Mouse (Mus musculus): ENCODE data around the gene Arhgef39.

Gene Arhgef39

GRCm38 (mm10) chr4:43530581-43530980, 31.1 kb upstream of the Arhgef39 start:
- Histone ChIP-seq H3K9me3 (ENCODE audit: low read length) (no peaks in the 10 kb centered on the region), H3K27me3 (ENCODE audit: insufficient read depth, low read length) (peaks cover 3% of the 10 kb centered on the region), H3K4me3 (replicated peaks; ENCODE audit: low read length) (no peak overlapping the region), H3K36me3 (ENCODE audit: insufficient read depth, low read length) (peaks cover 47% of the 10 kb centered on the region), H3K4me1 (replicated peaks; ENCODE audit: low read depth, low read length) (peaks cover 27% of the 10 kb centered on the region)
- TF ChIP-seq CTCF (conservative IDR thresholded peaks at IDR 0.05; ENCODE audit: low read length) (peak; percentile 84), NANOG (IDR thresholded peaks at IDR 0.05; ENCODE audit: borderline replicate concordance, low read length) (no peak)

GRCm38 (mm10) chr4:43530081-43530501, 30.6 kb upstream of the Arhgef39 start:
- Histone ChIP-seq H3K4me3 (replicated peaks; ENCODE audit: low read length) (no peak overlapping the region), H3K4me1 (replicated peaks; ENCODE audit: low read depth, low read length) (peaks cover 22% of the 10 kb centered on the region), H3K9me3 (ENCODE audit: low read length) (no peaks in the 10 kb centered on the region), H3K27me3 (ENCODE audit: insufficient read depth, low read length) (peaks cover 8% of the 10 kb centered on the region), H3K36me3 (ENCODE audit: insufficient read depth, low read length) (peaks cover 43% of the 10 kb centered on the region)
- TF ChIP-seq NANOG (IDR thresholded peaks at IDR 0.05; ENCODE audit: borderline replicate concordance, low read length) = no peak
- no peak for TF ChIP-seq CTCF (conservative IDR thresholded peaks at IDR 0.05; ENCODE audit: low read length)
- no peak for TF ChIP-seq POU5F1 (IDR thresholded peaks at IDR 0.05; ENCODE audit: borderline replicate concordance, low read length)

GRCm38 (mm10) chr4:43528487-43528886, 29.0 kb upstream of the Arhgef39 start:
- TF ChIP-seq POU5F1 (IDR thresholded peaks at IDR 0.05; ENCODE audit: borderline replicate concordance, low read length) = no peak
- no peak for TF ChIP-seq NANOG (IDR thresholded peaks at IDR 0.05; ENCODE audit: borderline replicate concordance, low read length)
- peak; percentile 54 for TF ChIP-seq CTCF (conservative IDR thresholded peaks at IDR 0.05; ENCODE audit: low read length)
- H3K4me3 ChIP-seq (replicated peaks; ENCODE audit: low read length) = no peak overlapping the region

GRCm38 (mm10) chr4:43527880-43528279, 28.4 kb upstream of the Arhgef39 start:
- H3K4me1 ChIP-seq (replicated peaks; ENCODE audit: low read depth, low read length) = peaks cover 17% of the 10 kb centered on the region
- no peak for TF ChIP-seq NANOG (IDR thresholded peaks at IDR 0.05; ENCODE audit: borderline replicate concordance, low read length)
- peak; percentile 85 for TF ChIP-seq CTCF (conservative IDR thresholded peaks at IDR 0.05; ENCODE audit: low read length)
- no peak for TF ChIP-seq POU5F1 (IDR thresholded peaks at IDR 0.05; ENCODE audit: borderline replicate concordance, low read length)
- no peak overlapping the region for H3K4me3 ChIP-seq (replicated peaks; ENCODE audit: low read length)
- H3K9me3 ChIP-seq (ENCODE audit: low read length) = no peaks in the 10 kb centered on the region
- H3K27me3 ChIP-seq (ENCODE audit: insufficient read depth, low read length) = peaks cover 30% of the 10 kb centered on the region
- H3K36me3 ChIP-seq (ENCODE audit: insufficient read depth, low read length) = peaks cover 22% of the 10 kb centered on the region

More at GRCm38 (mm10) chr4:43528487-43528886, 29.0 kb upstream of the Arhgef39 start:
- Histone ChIP-seq H3K4me1 (replicated peaks; ENCODE audit: low read depth, low read length) (peaks cover 20% of the 10 kb centered on the region), H3K9me3 (ENCODE audit: low read length) (no peaks in the 10 kb centered on the region), H3K27me3 (ENCODE audit: insufficient read depth, low read length) (peaks cover 24% of the 10 kb centered on the region), H3K36me3 (ENCODE audit: insufficient read depth, low read length) (peaks cover 28% of the 10 kb centered on the region)

- H3K36me3 ChIP-seq (ENCODE audit: insufficient read depth, low read length) = peaks cover 37% of the 10 kb centered on the region
- no peaks in the 10 kb centered on the region for H3K9me3 ChIP-seq (ENCODE audit: low read length)
- TF ChIP-seq CTCF (conservative IDR thresholded peaks at IDR 0.05; ENCODE audit: low read length) (no peak), POU5F1 (IDR thresholded peaks at IDR 0.05; ENCODE audit: borderline replicate concordance, low read length) (no peak), NANOG (IDR thresholded peaks at IDR 0.05; ENCODE audit: borderline replicate concordance, low read length) (no peak)
- peaks cover 51% of the 10 kb centered on the region for H3K27me3 ChIP-seq (ENCODE audit: insufficient read depth, low read length)
- H3K4me1 ChIP-seq (replicated peaks; ENCODE audit: low read depth, low read length) = peaks cover 80% of the 10 kb centered on the region
- H3K4me3 ChIP-seq (replicated peaks; ENCODE audit: low read length) = peak overlapping the region; percentile 73; the same call in 1 of the 2 replicates
These were observed 20.5 kb upstream of the Arhgef39 start for GRCm38 (mm10) chr4:43519956-43520355.

GRCm38 (mm10) chr4:43519551-43519950, 20.1 kb upstream of the Arhgef39 start:
- peaks cover 41% of the 10 kb centered on the region for H3K36me3 ChIP-seq (ENCODE audit: insufficient read depth, low read length)
- no peaks in the 10 kb centered on the region for H3K9me3 ChIP-seq (ENCODE audit: low read length)
- H3K4me1 ChIP-seq (replicated peaks; ENCODE audit: low read depth, low read length) = peaks cover 80% of the 10 kb centered on the region
- no peak for TF ChIP-seq CTCF (conservative IDR thresholded peaks at IDR 0.05; ENCODE audit: low read length)
- no peak for TF ChIP-seq POU5F1 (IDR thresholded peaks at IDR 0.05; ENCODE audit: borderline replicate concordance, low read length)
- TF ChIP-seq NANOG (IDR thresholded peaks at IDR 0.05; ENCODE audit: borderline replicate concordance, low read length) = no peak
- H3K27me3 ChIP-seq (ENCODE audit: insufficient read depth, low read length) = peaks cover 47% of the 10 kb centered on the region
- peak overlapping the region; percentile 73 for H3K4me3 ChIP-seq (replicated peaks; ENCODE audit: low read length)

GRCm38 (mm10) chr4:43515764-43516708, 16.5 kb upstream of the Arhgef39 start:
- Histone ChIP-seq H3K27me3 (ENCODE audit: insufficient read depth, low read length) (peaks cover 23% of the 10 kb centered on the region), H3K4me3 (replicated peaks; ENCODE audit: low read length) (no peak overlapping the region), H3K4me1 (replicated peaks; ENCODE audit: low read depth, low read length) (peaks cover 76% of the 10 kb centered on the region), H3K9me3 (ENCODE audit: low read length) (no peaks in the 10 kb centered on the region), H3K36me3 (ENCODE audit: insufficient read depth, low read length) (peaks cover 42% of the 10 kb centered on the region)
- TF ChIP-seq CTCF (conservative IDR thresholded peaks at IDR 0.05; ENCODE audit: low read length) (no peak), NANOG (IDR thresholded peaks at IDR 0.05; ENCODE audit: borderline replicate concordance, low read length) (no peak), POU5F1 (IDR thresholded peaks at IDR 0.05; ENCODE audit: borderline replicate concordance, low read length) (no peak)

GRCm38 (mm10) chr4:43513791-43514190, 14.3 kb upstream of the Arhgef39 start:
- H3K4me3 ChIP-seq (replicated peaks; ENCODE audit: low read length) = no peak overlapping the region
- peaks cover 37% of the 10 kb centered on the region for H3K36me3 ChIP-seq (ENCODE audit: insufficient read depth, low read length)
- peaks cover 16% of the 10 kb centered on the region for H3K27me3 ChIP-seq (ENCODE audit: insufficient read depth, low read length)
- TF ChIP-seq POU5F1 (IDR thresholded peaks at IDR 0.05; ENCODE audit: borderline replicate concordance, low read length) = no peak
- no peak for TF ChIP-seq CTCF (conservative IDR thresholded peaks at IDR 0.05; ENCODE audit: low read length)
- no peak for TF ChIP-seq NANOG (IDR thresholded peaks at IDR 0.05; ENCODE audit: borderline replicate concordance, low read length)
- no peaks in the 10 kb centered on the region for H3K9me3 ChIP-seq (ENCODE audit: low read length)
- peaks cover 81% of the 10 kb centered on the region for H3K4me1 ChIP-seq (replicated peaks; ENCODE audit: low read depth, low read length)
